Mouse (Mus musculus): ENCODE measurements at regions not wholly inside any gene's neighbourhood (a gene's known extent, or its start where the extent isn't known, plus 50 kb on each side); places are given as distances from the start of the nearest gene placed in this dataset.

DNA sequence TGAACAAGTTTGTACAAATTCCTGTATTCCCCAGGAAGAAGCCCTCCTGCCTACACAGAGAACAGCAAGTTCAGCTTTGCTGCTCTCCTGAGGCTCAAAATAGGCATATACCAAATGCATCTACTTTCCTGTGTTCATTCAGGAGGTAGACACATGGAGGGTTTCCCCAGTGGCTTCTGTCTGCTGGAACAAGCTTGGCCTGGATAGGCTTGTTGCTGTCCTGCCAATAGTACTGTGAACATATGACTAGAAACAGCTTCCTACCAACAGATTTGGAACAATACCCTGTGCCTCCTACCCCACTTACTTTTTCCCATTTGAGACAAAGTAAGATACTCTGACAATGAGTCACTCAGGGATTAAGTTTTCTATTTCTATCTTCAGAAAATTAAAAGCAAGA, 93.8 kb upstream of the Wdpcp start:
- no peak for DNase-seq (ENCODE audit: low read depth, low spot score)

DNA sequence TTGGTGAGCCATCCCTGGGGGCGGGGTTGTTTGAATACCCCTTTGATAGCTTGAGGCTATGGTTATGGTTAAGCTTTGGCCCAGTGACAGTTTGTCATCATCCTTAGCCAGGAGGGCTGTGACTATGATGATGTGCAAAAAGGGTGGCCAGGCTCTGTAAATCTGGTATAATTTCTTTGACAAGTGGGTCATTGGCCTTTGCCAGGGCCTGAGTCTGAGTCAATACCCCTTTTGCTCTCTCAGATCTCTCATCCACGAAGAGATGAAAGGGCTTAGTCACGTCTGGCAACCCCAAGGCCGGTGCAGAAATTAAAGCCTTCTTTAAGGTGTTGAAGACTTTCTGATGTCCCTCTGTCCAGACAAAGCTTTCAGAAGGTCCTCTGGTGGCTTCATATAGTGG, 99.7 kb upstream of the Ugp2 start:
- DNase-seq (ENCODE audit: low read depth, low spot score): no peak

DNA sequence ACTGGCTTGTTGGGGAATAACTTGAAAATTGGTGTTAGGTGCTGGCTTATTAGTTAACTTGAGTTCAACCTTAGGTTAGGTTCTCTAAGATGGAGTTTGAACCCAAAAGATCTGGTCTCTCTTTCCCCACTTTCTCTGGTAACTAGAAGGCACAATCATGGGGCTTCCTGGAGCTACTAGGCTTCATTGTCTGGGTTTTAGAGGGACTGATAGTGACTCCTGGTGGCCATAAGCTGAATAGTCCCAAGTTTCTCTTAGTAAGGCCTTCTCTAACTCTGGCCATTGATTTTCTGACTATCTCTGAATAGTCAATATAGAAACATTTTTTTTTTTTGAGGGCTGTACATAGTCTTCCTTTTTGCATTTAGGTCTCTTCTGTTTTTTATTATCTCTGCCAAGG, 97.5 kb upstream of the Ugp2 start:
- DNase-seq (ENCODE audit: low read depth, low spot score): no peak

DNA sequence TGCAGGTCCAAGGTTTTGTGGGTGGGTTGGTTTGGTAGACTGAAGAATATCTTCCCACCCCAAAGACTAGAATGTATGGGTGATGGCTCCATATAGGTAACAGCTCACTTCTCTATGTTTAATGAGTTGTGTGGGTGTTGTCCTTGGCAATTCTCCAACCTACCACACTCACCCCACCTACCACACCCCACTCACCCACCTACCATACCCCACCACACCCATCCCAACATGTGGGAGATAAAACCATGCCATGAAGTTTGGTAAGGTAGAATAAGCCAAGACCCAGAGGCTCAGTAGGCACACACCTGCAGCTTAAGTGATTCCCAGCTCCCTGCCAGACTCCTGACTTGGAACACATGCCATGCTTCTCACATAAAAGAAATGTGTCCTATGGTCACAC, 89.0 kb upstream of the Ugp2 start:
- DNase-seq (ENCODE audit: low read depth, low spot score): no peak

DNA sequence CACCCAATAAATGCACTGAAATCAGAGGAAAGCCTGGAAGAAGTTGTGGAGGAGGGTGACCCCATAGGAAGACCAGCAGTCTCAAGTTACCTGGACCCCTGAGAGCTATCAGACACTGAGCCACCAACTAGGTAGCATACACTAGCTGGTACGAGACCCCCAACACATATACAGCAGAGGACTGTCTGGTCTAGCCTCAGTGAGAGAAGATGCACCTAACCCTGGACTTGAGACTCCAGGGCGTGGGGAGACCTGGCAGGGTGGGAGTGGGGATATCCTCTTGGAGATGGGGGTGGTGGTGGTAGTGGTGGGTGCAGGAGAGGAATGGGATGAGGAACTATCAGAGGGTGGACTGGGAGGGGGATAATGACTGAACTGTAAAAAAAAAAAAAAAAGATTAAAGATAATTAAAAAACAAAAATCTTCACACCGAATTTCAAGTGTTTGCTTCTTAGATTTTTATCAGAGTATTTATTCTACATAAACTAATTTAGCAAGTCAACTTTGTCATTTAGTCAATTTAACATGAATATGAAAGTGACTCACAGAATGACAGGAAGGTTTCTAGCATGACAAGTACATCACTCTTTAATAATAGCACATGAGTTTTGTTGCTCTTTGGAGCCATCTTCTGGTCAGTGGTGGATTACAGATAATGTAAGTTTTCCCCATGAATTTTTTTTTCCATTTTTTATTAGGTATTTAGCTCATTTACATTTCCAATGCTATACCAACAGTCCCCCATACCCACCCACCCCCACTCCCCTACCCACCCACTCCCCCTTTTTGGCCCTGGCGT, 82.5 kb upstream of the Ugp2 start:
- no peak for DNase-seq (ENCODE audit: low read depth, low spot score)

DNA sequence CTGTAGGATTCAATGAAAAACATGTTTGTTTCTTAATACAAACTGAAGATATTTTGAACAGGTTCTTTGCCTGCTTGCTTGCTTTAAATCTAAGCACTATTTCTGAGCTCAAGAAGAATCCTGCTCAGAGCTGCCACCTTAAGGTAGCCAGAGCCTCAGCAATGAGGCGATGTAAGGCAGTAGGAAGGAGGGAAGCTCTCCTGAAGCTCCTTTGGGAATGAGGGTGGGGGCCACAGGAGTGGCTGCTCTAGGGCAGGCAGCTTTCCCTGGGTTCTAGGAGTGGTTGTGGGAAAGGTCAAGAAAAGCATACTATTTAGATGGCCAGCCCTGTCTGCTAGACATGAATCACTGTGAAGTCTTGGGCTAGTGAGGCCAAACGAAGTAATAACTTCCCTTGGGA, 62.7 kb upstream of the Ugp2 start:
- DNase-seq (ENCODE audit: low read depth, low spot score): peak; percentile 58

DNA sequence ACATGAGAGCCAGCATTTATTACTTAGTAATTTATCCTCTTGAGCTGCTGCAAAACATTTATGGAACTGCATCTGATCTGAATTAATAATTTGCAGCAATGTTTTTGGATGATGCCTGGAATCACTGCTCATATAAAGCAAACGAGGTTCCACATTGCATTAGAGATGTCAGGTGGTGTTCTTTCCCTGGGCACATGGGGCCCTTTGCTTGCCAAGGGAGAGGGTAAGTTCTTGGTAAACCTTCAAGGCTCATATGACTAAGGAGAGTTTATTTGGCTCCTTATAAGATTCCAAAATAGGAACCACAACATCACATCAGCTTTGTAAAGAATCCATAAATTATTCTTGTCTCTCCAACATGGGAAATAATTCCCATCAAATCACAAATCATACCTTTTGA, 59.0 kb upstream of the Ugp2 start:
- DNase-seq (ENCODE audit: low read depth, low spot score): peak; percentile 83

DNA sequence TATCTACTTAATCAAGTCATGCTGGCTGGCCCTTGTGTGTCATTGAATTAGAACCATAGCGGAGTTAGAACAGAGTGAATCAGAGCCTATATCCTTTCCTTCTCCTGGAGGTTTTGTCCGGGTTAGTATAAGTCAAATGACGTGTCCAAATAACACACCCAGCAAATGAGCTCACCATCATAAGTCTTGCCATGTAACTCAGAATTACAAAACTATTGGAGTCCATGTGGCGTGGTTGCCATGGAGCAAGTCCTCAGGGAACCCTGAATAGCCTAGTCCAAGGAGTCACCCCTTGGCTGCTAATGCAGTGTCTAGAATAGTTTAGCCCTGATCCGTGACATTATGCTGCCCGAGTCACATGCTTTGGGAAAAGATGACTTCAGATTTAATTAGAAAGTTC, 57.7 kb upstream of the Ugp2 start:
- DNase-seq (ENCODE audit: low read depth, low spot score): peak; percentile 97

DNA sequence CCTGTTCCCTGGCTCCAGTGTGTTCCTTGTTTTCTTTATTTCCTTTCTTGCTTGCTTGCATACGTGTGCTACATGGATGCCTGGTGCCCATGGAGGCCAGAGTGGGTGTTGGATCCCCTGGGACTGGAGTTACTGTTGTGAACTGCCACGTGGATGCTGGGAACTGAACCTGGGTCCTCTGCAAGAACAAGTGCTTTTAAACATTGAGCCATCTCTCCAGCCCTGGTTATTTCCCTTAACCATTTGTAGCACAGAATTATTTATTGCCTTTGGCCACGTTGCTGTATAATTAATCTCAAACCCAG, 57.0 kb upstream of the Ugp2 start:
- no peak for DNase-seq (ENCODE audit: low read depth, low spot score)

DNA sequence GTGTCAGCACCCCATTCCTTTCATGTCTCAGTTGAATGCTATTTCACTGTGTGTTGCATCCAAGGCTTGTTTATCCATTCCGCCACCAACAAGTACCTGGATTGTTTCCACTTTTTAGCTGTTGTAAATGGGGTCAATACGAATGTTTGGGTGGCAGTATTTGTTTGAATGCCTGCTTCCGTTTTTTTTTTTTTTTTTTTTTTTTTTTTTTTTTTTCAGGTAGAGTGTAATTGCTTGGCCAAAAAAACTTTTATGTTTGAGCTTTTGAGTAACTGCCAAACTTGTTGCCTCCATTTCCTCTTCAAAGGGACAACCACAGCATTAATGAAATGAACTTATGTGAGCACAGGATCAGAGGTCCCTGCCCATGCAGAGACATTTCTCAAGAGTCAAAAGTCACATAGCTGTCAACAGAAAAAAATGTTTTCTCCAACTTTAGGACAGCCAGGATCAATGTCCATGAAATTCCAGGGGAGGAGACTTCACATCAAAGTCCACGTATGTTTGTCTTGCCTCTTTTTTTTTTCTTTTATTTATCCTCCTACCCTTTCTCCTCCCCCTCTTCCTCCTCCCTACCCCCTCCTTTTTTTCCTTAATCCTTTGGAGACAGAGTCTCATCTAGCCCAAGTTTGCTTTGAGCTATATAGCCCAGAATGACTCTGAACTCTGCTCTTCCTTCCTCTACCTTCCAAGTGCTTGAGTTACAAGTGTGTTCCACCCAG, 56.5 kb upstream of the Ugp2 start:
- no peak for DNase-seq (ENCODE audit: low read depth, low spot score)

DNA sequence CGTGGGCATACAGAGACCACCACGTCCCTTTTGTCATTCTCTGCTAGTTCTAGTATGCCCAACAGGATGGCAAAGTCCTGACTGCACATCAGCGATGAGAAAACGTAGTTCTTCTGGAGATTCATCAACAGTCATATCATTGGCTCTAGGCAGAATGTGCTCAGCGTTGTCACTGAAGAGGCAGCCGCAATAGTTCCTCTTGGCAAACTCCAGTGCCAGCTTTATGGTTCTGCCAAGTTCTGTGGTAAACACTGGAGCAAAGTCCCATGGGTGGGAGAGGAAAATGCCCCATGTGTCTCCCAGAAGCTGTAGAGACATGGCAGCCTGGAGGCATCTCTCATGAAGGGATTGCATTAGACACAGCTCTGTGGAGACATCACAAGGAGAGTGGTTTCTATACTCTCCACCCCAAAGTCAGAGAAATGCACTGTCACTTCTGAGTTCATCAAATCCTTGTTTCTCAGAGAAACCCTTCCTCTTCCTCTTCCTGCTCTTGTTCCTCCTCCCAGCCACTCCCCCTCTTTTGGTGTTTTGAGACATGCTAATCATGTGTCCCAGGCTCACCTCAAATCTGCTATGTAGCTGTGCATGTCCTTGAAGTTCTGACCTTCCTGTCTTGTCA, 54.6 kb upstream of the Ugp2 start:
- DNase-seq (ENCODE audit: low read depth, low spot score): peak; percentile 50

DNA sequence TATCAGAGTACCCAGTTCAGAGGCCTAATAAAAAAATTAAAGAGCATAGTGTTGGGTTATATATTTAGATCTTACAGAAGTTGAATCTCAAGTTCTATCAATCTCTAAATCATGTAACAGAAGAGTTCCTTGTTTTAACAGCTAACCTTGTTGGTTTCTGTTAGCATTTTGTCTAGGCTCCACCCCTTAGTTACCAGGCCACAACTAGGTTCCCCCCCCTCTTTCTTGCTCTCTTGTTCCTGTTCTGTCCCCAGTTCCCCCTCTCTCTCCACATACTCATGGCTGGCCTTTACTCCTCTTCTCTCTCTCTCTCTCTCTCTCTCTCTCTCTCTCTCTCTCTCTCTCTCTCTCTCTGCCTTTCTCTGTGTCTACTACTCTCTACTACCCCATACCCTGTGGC, 53.3 kb upstream of the Ugp2 start:
- DNase-seq (ENCODE audit: low read depth, low spot score): no peak

DNA sequence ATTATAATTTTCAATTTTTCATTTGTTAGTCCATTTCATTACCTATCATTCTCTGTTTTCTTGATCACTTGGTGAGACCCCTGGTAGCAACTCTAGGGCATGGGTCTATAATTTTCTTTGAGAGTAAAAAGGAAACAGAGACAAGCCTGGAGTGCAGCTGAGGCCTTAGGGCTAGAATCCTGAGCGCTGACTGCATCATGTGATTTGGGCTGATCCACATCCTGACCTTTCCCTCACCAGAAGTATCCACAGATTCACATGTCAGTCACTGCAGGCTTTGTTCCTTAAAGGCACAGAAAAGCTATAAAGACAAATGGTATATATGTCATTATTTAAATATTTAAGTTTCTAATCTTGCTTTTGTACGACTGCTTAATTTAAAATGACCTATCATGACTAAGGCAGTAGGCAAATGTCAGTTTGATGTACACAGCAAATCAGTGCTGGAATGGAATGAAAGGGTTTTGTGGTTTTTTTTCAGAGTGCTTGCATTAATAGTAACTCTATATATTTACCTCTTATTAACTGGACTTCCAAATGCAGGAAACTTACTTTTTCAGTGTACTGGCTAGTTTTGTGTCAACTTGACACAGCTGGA, 51.4 kb upstream of the Ugp2 start:
- DNase-seq (ENCODE audit: low read depth, low spot score): peak; percentile 62
